Mouse (Mus musculus) brain, embryonic 14.5 days (tissue): ENCODE results near the gene 3110082I17Rik. TPM values are rescaled to one million over a fixed set of nuclear protein-coding genes. Genes with fewer than 3 reads are reported as not detected.
A peak's percentile ranks its signal among the peaks of the same experiment; 100 is the strongest.

ENCODE experiments used
- DNase-seq: peaks from one replicate; pipeline ENCODE4 v3.0.0-alpha.2; 2011; ENCODE audit warnings: low read depth
- CTCF ChIP-seq: fragments of 200-500 bp; IDR thresholded peaks from 2 replicates; pipeline ENCODE4 v1.5.1; 2012; ENCODE audit warnings: inconsistent platforms, mild to moderate bottlenecking, moderate library complexity, borderline replicate concordance; ENCODE audit not compliant: insufficient read depth, insufficient read length; ENCODE audit errors: extremely low read depth
- POLR2A ChIP-seq: fragments of 200-500 bp; IDR thresholded peaks from 2 replicates; pipeline ENCODE4 v1.6.1; 2012; ENCODE audit warnings: mild to moderate bottlenecking, inconsistent platforms, borderline replicate concordance; ENCODE audit not compliant: poor library complexity, insufficient read depth, insufficient read length, severe bottlenecking; ENCODE audit errors: extremely low read depth
- polyA plus RNA-seq: library from polyadenylated mRNA; depleted of rRNA; stranded (reverse); fragments of >200 nt; gene quantifications from 2 replicates; pipeline ENCODE4 v1.2.3, GENCODE M21; 2012

3110082I17Rik gene
- polyA plus RNA-seq, 1 experiment = 12.3 TPM

DNA sequence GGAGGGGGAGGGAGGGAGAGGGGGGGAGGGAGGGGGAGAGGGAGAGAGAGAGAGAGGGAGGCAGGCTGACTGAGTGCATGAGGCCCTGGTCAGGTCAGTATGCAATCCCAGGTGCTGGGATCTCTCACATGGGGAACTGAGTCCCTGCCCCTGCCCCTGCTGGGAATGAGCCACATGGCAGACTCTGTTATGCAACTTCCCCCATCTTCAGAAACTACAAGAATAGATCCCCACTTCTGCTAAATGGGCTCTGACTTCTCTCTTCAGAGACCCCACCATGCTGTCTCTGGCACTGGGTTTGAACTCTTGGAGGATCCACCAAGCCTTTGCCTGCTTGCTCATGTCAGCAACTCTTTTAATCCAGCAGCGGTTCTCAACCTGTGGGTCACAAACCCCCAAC is 94.5 kb downstream of the 3110082I17Rik start:
- no peak for DNase-seq
- TF ChIP-seq POLR2A (no peak), CTCF (no peak)

DNA sequence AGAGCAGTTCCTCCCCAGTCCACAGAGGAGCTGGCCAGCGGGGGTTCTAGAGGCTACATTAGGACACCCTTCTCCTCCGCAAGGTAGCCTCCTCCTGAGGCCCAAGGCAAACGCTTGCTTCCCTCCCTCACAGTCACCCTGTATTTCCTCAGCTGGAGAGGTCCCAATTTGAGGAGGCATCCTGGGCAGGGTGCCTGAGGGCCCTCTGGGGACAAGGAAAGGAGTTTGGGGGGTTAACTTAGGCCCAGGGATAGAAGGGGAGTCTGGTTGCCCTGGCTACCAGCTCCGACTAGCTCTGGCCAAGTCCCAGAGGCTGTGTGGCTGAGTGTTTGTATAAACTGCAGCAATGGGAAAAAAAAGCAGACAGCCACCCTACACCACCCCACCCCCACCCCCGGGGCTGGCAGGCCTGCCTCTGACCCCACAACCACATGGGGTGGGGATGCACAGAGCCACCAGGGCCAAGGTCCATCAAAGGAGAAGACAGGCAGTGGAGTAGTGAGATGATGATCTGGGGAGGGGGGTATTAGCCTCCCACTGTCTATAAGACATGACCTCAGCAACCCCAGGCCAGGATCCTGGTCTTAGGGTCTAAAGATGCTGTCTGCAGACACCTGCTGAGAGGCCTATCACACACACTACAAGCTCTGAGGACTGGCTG is 95.3 kb downstream of the 3110082I17Rik start:
- no peak for TF ChIP-seq POLR2A
- no peak for TF ChIP-seq CTCF
- peak; percentile 50 for DNase-seq

DNA sequence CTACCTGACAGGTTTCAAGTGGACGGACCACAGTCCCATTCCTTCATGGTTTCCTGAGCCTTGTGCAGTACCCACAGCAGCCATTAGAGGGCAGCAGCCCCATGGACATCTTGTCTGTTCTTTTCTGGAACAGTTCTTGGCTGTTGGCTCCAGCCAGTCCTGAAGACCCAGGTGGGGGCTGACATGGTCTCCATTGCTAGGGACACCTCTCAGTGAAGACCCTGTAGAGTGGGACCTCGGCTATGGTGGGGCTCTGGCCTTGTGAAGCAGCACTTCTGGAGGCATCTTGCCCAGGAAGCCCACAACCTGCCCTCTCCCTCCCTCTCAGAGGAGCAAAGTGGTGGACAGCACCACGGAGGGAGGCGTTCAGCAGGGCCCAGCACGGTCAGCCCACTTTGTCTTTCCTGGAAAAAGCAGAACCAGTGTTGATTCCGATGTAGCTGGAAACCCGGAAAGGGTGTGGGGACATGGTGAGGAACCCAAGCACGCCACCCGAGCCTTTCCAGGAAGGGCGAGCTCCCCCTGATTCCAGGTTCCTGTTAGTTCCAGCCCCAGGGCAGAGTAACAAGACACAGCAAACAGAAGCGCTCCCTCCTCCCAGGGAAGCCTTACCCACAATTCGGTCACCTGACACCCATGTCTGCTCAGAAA is 95.9 kb downstream of the 3110082I17Rik start:
- TF ChIP-seq POLR2A = no peak
- TF ChIP-seq CTCF = peak; percentile 96
- DNase-seq = peak; percentile 81

DNA sequence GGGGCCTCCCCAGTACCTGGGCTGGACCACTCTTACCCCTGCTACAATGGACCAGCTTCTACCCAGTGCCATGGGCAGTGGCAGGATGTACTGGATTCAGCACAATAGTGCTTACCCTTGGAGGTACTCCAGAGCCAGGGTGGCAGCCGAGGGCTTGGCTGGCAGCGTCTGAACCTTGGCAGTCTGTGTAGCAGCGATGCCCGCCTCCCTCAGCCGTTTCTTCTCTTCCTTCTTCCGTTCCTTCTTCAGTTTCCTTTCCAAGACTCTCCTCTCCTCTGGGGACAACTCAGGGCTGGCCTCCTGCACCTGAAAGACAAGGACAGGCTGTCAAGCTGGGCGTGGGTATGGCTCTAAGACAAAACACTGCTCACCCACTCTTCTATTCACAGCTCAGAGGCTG is 96.5 kb downstream of the 3110082I17Rik start:
- TF ChIP-seq CTCF (no peak), POLR2A (no peak)
- no peak for DNase-seq

GRCm38 (mm10) chr5:139359244-139359643 is 101.1 kb downstream of the 3110082I17Rik start:
- DNase-seq = no peak
- TF ChIP-seq POLR2A = no peak

GRCm38 (mm10) chr5:139358653-139359052 is 101.7 kb downstream of the 3110082I17Rik start:
- peak; percentile 43 for DNase-seq
- peak; percentile 69; the same call in 1 of the 2 replicates for TF ChIP-seq CTCF
- no peak for TF ChIP-seq POLR2A

DNA sequence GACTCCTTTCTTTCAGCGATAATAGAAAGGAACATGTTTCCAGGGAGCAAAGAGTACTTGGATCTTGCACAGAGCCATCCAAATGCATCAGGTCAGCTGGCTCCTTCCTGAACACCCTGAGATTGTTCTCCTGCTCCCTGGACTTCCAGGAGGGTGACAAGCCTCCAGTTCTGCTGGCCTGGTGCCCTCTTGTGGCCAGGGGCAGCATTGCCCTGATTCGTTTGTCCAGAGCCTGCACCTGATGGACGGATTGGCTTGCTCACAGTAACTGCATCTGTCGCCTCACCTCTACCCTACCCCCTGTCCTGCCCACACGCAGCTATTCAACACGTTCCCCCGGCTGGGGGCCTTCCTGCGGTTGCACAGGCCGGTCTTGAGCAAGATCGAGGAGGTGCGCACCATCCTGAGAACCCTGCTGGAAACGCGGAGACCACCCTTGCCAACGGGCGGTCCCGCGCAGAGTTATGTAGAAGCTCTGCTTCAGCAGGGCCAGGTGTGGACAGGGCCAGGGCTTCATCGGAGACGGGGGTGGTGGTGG is 105.0 kb downstream of the 3110082I17Rik start:
- TF ChIP-seq CTCF (peak; percentile 96), POLR2A (no peak)
- DNase-seq = peak; percentile 69

DNA sequence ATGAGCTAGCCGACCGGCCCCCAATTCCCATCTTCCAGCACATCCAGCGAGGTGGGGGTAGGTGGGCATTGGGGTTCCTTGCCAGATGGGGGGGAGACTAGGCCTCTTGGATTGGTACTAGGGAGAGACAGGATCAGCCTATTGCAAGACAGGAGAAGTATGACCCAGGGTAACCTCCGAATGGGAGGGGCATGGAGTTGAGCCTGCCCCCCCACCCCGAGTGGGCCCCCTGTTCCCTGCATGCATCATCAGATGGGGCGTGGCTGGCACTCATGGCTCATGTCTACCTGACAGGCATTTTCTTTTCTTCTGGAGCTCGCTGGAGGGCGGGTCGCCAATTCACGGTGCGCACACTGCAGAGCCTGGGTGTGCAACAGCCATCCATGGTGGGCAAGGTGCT is 106.4 kb downstream of the 3110082I17Rik start:
- TF ChIP-seq CTCF = no peak
- TF ChIP-seq POLR2A = no peak
- no peak for DNase-seq

DNA sequence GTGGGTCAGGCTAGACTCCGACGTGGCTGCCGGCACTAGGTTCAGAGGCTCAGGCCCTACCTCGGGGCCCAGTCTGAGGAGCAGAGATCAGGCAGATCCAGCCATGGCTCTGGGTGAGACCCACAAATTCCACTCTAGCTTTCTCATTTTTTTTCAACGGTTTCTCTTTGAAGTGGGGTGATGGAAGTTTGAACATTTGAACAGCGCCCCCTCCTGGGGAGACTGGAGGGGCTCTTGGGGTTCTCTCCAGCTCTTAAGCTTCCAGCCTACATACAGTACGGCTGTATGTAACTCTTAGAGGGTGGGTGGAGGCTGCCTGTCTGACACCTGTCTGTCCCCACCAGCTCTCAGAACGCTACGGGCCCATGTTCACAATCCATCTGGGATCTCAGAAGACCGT is 106.8 kb downstream of the 3110082I17Rik start:
- DNase-seq = no peak
- TF ChIP-seq CTCF = peak; percentile 41; the same call in 1 of the 2 replicates
- no peak for TF ChIP-seq POLR2A

DNA sequence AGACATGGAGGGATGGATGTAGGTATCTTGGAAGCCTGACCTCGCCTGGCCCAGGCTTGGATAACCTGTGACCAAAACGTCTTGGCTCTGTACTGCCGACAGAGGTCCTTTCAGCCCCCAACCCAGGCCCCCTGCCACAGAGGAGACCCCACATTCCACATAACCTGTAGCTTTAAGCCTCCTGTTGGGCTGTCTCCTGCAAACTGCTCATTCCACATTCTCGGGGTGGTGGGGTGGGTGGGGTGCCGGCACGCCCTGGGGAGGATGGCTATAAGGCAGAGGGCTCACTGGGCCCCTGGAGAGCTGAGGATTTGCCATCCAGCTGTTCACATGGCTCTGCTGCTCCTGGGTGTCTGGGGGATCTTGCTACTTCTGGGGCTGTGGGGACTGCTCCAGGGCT is 108.0 kb downstream of the 3110082I17Rik start, which contains the start of gene Cyp2w1:
Cyp2w1 (plus strand) TSS at position 301 of the 400 bp plus-strand sequence.
- TF ChIP-seq CTCF (no peak), POLR2A (no peak)
- no peak for DNase-seq

- TF ChIP-seq CTCF = no peak
- no peak for TF ChIP-seq POLR2A
- no peak for DNase-seq
Measured at GRCm38 (mm10) chr5:139351628-139352027, 108.7 kb downstream of the 3110082I17Rik start.
